Mouse (Mus musculus): ENCODE measurements around the gene Ube3b.

Gene Ube3b

DNA sequence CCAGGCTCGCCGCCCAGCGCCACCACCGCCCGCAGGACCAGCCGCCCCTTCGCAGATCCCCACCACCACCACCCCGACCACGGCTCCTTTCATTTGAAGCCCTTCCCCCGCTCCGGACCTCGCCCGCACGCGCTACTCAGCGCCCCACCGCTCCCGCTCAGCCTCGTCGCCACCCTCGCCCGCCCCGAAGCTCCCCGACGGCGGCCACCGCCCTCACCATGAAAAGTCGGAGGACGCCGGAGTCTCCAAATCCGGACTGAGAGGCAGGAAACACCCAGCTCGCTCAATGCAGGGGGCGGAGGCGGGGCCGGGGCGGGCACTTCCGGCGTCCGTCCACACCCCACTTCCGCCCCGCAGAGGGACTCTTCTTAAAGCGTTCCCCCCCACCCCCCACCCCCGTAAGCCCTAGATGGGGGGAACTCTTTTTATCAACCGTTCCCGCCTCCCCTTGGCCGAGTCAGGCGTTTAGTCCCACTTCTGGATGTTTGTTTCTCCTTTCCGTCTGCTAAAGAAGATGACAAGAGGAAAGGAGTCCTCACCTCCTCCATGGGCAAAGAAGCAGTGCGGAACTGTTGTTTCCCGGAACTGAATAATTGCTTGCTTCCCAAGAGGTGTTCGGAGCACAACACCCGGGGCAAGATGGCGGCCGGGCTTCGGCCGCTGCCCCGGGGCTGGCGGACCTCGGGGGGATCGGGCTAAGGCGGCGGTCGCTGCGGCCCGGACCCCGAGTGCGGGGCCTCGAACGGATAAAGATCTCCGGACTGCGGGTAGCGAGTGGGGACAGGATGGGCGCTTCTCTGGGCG is at the start of gene Ube3b, which contains the start of gene Kctd10:
Gene Ube3b (plus strand): TSS at position 399 of the 804 bp plus-strand sequence.
Gene Kctd10 (minus strand): TSS at position 300 of the 804 bp plus-strand sequence.
- peak; percentile 50 to 61 for DNase-seq (ENCODE audit: low spot score in 2 of 2)

GRCm38 (mm10) chr5:114342996-114343395 is 37.4 kb upstream of the Ube3b start:
- no peak for DNase-seq (ENCODE audit: low spot score in 2 of 2)

DNA sequence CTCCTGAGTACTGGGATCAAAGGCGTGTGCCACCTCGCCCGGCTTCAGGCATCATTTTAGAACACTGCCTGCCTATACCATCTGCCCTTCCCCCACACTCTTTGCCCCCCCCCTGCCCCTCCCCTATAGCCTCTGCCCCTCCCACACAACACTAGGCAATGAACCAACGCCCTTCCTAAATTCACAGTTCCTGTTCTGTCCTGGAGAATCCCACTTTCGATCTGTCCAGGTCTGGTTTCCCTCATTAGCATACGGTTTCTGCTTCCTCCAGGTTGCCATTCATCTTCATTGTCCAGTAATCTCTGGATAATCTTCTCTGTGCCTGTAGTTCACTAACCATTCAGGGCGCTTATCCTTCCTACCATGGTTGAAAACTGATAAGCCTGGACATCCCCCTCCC is 36.8 kb upstream of the Ube3b start:
- DNase-seq (ENCODE audit: low spot score in 2 of 2) = no peak

GRCm38 (mm10) chr5:114345538-114345937 is 34.9 kb upstream of the Ube3b start:
- no peak for DNase-seq (ENCODE audit: low spot score in 2 of 2)

GRCm38 (mm10) chr5:114347005-114347404 is 33.4 kb upstream of the Ube3b start:
- DNase-seq (ENCODE audit: low spot score in 2 of 2) = no peak

DNA sequence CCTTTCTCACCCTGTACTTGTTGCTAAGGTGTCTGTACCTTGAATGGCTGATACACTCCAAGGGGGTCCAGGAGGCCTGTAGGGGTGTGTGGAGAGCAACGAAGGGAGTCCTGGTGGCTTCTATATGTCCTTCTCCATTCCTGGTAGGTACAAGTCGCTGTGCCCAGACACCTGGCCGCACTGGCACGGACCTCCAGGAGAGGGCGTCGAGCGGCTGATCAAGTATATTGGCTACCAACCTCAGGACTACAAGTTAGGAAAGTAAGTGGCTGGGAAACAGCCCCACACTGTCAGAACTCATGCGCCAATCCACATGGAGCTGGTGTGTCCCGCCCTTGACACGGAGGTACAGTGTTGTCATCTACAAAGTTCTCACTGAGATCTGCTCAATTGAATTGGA is 28.9 kb upstream of the Ube3b start:
- no peak for DNase-seq (ENCODE audit: low spot score in 2 of 2)

DNA sequence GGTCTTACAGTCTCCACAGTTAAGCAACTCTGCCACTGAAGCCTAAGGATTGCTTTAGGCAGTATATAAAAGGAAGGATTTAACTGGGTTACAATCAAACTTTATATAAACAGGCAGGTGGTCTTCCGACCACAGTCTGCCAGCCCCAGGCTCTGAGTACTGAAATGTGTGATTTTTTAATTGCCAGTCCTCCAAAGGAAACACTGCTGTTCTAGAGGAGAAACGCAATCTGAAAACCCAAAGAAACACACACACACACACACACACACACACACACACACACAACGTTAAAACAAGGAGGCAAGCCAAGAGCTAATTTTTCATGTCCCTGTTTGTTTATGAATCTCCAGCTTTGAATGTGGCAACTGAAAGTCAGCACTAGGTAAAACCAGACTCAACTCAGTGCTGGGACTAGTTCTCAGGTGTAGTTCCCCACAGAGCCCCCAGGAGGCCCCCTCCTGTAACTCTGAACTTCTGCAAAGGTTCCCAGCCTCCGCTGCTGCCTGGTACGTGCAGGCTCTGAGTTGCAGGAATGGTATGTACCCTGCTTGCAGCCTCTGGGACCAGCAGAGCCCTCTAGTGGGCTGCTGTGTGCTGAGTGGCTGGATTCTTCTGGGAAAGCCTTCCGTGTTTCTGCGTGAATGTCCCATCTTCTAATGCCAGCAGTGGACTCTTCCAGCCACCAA is 24.0 kb upstream of the Ube3b start:
- DNase-seq (ENCODE audit: low spot score in 2 of 2) = peak; percentile 65 to 73

- DNase-seq (ENCODE audit: low spot score in 2 of 2) = peak; percentile 43 to 56
Measured at GRCm38 (mm10) chr5:114356936-114357751, 23.3 kb upstream of the Ube3b start.

DNA sequence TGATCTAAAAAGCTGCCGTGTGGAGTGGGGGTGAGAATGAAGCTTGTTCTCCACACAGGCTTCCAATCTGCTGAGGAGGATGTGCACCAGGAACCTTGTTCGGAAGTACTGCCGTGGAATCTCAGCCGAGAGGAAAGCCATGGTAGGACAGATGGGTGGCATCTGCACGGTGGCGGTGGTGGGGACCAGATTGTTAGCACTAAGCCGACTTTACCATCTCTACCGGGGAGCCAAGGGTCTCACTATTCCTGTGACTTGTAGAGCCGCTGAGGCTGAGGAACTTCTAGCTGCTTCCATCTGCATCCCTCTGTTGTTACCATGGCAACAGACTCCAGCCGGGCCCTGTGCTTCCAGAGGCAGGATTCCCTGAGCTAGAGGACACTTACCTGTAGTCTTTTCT is 21.6 kb upstream of the Ube3b start:
- peak; percentile 39 to 43 for DNase-seq (ENCODE audit: low spot score in 2 of 2)

- DNase-seq (ENCODE audit: low spot score in 2 of 2) = no peak
Measured at GRCm38 (mm10) chr5:114359586-114359985, 20.8 kb upstream of the Ube3b start.

DNA sequence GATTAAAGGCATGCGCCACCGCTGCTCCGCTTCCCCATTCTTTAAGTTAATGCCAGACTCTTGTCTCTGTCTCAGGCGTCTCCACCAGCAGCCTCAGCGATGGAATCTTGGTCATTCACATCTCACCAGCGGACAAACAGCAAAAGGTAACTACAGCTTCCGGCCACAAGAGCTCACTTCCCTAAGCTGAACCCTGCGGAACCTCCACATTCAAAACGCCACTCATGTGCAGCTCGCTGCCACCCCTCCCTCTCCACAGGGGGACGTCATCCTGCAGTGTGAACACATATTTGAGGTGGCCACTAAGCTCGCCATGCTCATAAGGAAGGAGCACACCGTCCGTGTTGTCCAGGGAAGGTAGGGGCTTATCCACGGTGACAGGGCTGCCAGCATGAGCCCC is 19.4 kb upstream of the Ube3b start:
- no peak for DNase-seq (ENCODE audit: low spot score in 2 of 2)

DNA sequence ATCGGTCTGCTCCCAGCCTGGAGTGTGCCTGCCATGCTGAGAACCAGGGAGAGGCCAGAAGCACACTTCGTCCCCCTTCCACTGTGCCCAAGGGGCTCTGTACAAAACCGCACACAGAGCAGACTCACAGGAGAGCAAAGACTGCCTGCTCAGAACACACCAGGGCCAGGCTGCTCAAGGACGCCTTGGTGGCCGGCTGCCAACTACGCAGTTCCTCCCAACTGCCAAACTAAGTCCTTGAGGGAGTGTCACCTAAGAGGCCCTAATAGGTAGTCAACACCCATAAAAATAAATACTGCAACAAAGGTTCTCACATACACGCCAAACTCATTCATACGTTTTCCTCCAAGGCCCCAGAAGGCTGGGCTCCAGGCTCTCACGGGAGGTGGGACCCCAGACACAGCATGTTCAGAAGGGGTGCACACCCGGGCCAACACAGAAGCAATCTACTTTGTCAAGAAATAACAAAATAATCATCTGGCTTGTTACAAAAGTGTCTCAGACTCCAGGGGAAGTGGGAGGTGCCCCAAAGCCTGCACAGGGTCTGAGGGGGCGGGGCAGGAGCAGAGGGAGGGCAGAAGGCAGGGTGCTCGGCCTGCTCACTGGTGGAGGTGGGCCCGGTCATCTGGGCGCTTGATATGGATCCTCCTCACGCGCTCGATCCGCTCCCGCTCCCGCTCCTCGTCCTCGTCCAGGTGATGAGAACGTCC is 15.2 kb upstream of the Ube3b start:
- no peak for DNase-seq (ENCODE audit: low spot score in 2 of 2)

GRCm38 (mm10) chr5:114368121-114368520 is 12.3 kb upstream of the Ube3b start:
- no peak for DNase-seq (ENCODE audit: low spot score in 2 of 2)

- DNase-seq (ENCODE audit: low spot score in 2 of 2) = no peak
Measured at GRCm38 (mm10) chr5:114368803-114369496, 11.5 kb upstream of the Ube3b start.

DNA sequence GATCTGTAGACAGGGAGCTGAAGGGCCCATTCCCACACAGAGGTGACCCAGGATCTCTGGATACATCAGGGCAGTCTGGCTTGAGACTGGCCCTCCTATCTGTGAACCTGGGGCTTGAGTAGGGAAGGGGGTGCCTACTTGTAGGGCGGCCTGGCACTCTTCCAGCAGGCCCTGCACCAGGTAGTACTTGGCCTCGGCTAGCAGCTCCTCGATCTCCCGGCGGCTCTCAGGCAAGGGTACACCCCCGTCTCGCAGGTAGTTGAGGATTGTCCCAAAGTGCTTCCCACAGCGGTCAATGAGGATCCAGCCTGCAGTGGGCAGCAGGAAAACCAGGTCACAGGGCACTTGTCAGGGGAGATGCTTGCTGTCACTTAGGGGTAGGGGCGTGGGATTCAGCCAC is 10.5 kb upstream of the Ube3b start:
- DNase-seq (ENCODE audit: low spot score in 2 of 2) = no peak

DNA sequence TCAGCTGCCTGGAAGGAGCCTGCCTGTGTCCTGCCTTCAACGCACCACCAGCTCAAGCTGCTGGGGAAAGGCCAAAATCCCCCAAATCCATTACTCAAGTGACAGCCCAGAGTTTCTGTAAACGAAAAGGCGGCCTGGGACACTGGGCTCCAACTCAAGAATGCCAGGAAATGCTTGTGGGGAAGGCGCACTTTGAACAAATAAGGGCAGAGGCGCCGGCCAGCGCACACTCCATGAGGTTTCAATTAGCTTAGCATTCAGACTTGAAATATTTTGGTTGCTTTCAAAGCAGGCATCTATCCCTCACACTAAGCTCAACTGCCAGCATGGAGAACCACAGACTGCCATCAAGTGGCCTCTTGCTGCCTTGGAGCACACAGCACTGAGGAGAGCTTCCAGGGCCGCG is 10.0 kb upstream of the Ube3b start:
- no peak for DNase-seq (ENCODE audit: low spot score in 2 of 2)

DNA sequence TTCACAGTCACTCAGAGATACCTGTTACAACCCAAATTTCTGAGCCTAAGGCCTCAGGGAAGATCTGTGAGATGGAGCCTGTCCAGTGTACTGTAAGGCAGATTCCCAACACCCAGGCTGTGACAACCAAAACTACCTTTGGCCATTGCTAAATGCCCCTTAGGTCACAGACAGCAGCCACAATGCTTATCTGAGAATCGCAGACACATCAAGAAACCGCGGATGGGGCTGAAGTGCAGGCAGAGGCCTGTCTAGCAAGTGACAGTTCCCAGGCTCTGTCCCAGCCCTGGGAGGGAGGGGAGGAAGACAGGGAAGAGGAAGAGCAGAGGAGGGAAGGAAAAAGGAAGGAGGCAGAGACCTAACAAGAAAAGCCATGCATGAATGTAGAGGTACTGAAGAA is 9.1 kb upstream of the Ube3b start:
- no peak for DNase-seq (ENCODE audit: low spot score in 2 of 2)

DNA sequence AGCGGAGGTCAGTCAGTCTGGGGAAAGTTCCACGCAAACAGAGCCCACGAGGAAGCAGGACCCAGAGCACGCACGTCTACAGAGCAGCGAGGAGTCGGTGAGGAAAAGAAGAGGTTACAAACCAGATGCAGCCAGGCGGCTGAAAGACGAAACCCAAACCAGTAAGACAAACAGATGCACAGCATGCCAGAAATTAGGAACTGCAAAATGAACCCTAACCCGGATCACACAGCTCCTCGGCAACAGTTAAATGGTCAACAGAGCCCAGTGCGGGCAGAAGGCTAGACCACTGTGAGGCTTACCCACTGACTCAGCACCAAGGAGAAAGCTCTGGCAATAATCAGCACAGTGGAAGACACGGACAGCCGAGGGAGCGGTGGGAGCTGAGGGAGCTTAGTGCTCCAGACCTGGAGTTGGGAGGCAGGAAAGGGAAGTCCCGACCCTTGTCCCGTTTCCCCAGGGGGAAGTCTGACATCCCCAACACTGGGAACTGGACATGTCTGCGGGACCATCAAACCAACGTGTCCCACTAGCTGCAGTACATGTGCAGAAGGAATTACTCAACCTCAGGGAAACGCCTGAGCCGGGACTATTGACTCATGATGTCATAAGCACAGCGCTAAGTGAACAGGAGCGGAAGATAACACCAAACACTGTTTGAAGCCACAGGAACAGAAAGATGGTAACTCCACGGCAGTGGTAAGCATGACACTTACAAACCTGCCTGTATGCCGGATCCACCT is 8.5 kb upstream of the Ube3b start:
- DNase-seq (ENCODE audit: low spot score in 2 of 2) = no peak

GRCm38 (mm10) chr5:114372565-114372964 is 7.8 kb upstream of the Ube3b start:
- no peak for DNase-seq (ENCODE audit: low spot score in 2 of 2)

- no peak for DNase-seq (ENCODE audit: low spot score in 2 of 2)
Measured at GRCm38 (mm10) chr5:114373174-114373573, 7.2 kb upstream of the Ube3b start.
